Mouse (Mus musculus): ENCODE results near the gene Gm6588.

- TF ChIP-seq POLR2A (IDR thresholded peaks at IDR 0.05; ENCODE audit: extremely low read depth, insufficient read depth, low read length) (no peak), CTCF (IDR thresholded peaks at IDR 0.05; ENCODE audit: extremely low read depth, insufficient read depth, low read length) (no peak)
Observed at GRCm38 (mm10) chr5:112481946-112482410, 32.8 kb downstream of the Gm6588 start.
